Mouse (Mus musculus) forebrain, embryonic 14.5 days (tissue): ENCODE data around the gene Mtus2. TPM values are rescaled to one million over a fixed set of nuclear protein-coding genes. Genes with fewer than 3 reads are reported as not detected.

ENCODE experiments used
- ATAC-seq: fragments of 200-750 bp; cut with Nextera tagmentation; 2 replicates; pipeline ENCODE4 v1.8.0; 2017; ENCODE audit warnings: mild to moderate bottlenecking, moderate library complexity
- DNase-seq: peaks from one replicate; pipeline ENCODE4 v3.0.0-alpha.2; 2015; ENCODE audit warnings: low spot score
- H3K27ac ChIP-seq: fragments of 300-500 bp; sonication (generic); 2 replicates; pipeline ENCODE4 v1.5.1; 2014; ENCODE audit warnings: low read depth, mild to moderate bottlenecking, control low read depth, low read length, moderate library complexity
- H3K27me3 ChIP-seq: fragments of 300-500 bp; sonication (generic); replicated peaks from 2 replicates; pipeline ENCODE4 v1.6.1; 2014; ENCODE audit warnings: low read length, control low read depth, mixed read lengths; ENCODE audit not compliant: control insufficient read depth, insufficient read depth
- H3K36me3 ChIP-seq: fragments of 300-500 bp; sonication (generic); 2 replicates; pipeline ENCODE4 v1.6.1; 2014; ENCODE audit warnings: low read length, control low read depth; ENCODE audit not compliant: control insufficient read depth, insufficient read depth
- H3K4me1 ChIP-seq: fragments of 300-500 bp; sonication (generic); 2 replicates; pipeline ENCODE4 v1.6.1; 2014; ENCODE audit warnings: antibody characterized with exemption, low read length, control low read depth; ENCODE audit not compliant: control insufficient read depth, insufficient read depth
- H3K4me2 ChIP-seq: fragments of 300-500 bp; sonication (generic); 2 replicates; pipeline ENCODE4 v1.6.1; 2014; ENCODE audit warnings: mild to moderate bottlenecking, control low read depth, low read length
- H3K4me3 ChIP-seq: fragments of 300-500 bp; sonication (generic); 2 replicates; pipeline ENCODE4 v1.5.1; 2014; ENCODE audit warnings: low read depth, low read length, control low read depth
- H3K9ac ChIP-seq: fragments of 300-500 bp; sonication (generic); 2 replicates; pipeline ENCODE4 v1.6.1; 2014; ENCODE audit warnings: mild to moderate bottlenecking, low read length, control low read depth, moderate library complexity
- H3K9me3 ChIP-seq: fragments of 300-500 bp; sonication (generic); replicated peaks from 2 replicates; pipeline ENCODE4 v1.6.1; 2016; ENCODE audit warnings: low read length, control low read depth, mixed read lengths; ENCODE audit not compliant: control insufficient read depth
- WGBS: fragments of 180-500 bp; shearing (Covaris S2); extraction: QIAGEN DNeasy Blood & Tissue Kit; methylation state at CpG from one replicate; pipeline ENCODE4 v1.1.7; 2014; 5-methylcytosine and 5-hydroxymethylcytosine counted together
- polyA plus RNA-seq: library from polyadenylated mRNA; unstranded; fragments of >200 nt; fragmentation: Nextera tagmentation; extraction: Ambion mirVana; gene quantifications from 2 replicates; pipeline ENCODE4 v1.2.1, GENCODE M21; 2014

The Mtus2 gene
- polyA plus RNA-seq, 1 experiment from 2014 or later: 17.0 TPM

DNA sequence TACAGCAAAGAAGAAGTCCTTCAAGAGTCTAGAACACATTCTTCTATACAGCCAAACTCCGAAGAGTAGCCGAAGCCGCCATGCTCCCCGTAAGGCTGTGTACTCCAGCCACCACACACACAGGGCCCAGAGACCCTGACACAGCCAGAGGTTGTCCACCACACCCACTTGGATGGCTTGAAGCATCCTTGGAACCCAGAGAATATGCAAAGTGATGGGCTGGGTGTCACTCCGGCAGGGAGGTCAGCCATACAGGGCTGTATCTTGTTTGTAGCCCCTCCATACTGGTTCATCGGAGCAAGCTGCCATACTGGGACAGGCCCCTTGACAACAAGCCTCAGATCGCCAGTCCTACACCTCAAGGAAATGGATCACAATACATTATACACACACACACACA, 405.2 kb downstream of the Mtus2 start:
- Histone ChIP-seq H3K9ac (no peak overlapping the region), H3K9me3 (no peaks in the 10 kb centered on the region), H3K4me2 (no peak overlapping the region), H3K4me1 (no peaks in the 10 kb centered on the region), H3K27me3 (no peaks in the 10 kb centered on the region), H3K4me3 (no peak overlapping the region), H3K27ac (no peak overlapping the region), H3K36me3 (no peaks in the 10 kb centered on the region)
- ATAC-seq (no peak), DNase-seq (no peak)
- WGBS: 98% methylated on average over 7 of the region's 7 CpGs

DNA sequence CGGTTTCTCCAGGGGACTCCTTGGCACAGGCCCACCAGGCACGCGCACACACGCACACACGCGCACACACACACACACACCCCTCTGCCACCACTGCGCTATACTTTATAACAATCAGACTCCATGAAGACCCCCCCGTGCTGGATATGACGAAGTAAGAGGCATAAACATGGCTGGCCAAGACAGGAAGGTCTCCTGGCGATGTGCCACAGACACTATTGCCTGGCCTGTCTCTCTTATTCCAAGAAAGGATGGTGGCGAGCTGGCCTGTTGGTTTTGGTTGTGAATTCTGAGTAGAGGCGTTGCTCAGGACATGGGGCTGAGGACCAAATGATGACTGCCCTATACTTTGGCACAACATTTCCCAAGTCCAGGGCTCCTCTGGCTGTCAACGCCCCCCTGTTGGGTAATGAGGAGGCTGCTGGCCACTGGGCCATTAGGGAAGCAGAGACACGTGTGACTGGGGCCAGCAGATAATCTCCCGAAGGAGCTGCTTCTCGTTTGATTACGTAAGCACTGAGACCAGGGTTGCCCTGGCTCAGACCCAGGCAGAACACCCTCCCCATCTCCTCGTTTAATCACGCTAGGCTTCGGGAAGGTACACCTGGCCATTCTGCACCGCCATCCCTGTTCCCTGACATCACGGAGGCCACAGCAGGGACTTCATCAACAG, 406.5 kb downstream of the Mtus2 start:
- DNase-seq (no peak), ATAC-seq (no peak)
- no peaks in the 10 kb centered on the region for H3K9me3 ChIP-seq
- H3K4me1 ChIP-seq: no peaks in the 10 kb centered on the region
- no peak overlapping the region for H3K4me3 ChIP-seq
- H3K27me3 ChIP-seq: no peaks in the 10 kb centered on the region
- H3K27ac ChIP-seq: no peak overlapping the region
- no peak overlapping the region for H3K4me2 ChIP-seq
- no peaks in the 10 kb centered on the region for H3K36me3 ChIP-seq
- H3K9ac ChIP-seq: no peak overlapping the region
- 83% methylated on average over 22 of the region's 22 CpGs for WGBS

Other genes starting within 250 kb of the Mtus2 start
- 6.5 and 7.6 TPM in 2 replicates for gene Flt1, start 231.3 kb upstream of the Mtus2 start, polyA plus RNA-seq
- 513 and 580 TPM in 2 replicates for gene Pomp, start 96.9 kb upstream of the Mtus2 start, polyA plus RNA-seq
- 4.0 and 5.9 TPM in 2 replicates for gene Slc46a3, start 62.5 kb upstream of the Mtus2 start, polyA plus RNA-seq